Mouse (Mus musculus): ENCODE results near the gene Cntn4.

GRCm38 (mm10) chr6:105938485-105938884, 261.0 kb downstream of the Cntn4 start:
- no peak for TF ChIP-seq CTCF (IDR thresholded peaks at IDR 0.05; ENCODE audit: control insufficient read depth, insufficient read depth, low read length)
- TF ChIP-seq POLR2A (IDR thresholded peaks at IDR 0.05; ENCODE audit: borderline replicate concordance, control insufficient read depth, low read depth, low read length) = no peak

Data from bone marrow, adult 2 months (tissue).